Mouse (Mus musculus): ENCODE results near the gene Map3k3. TPM values are rescaled to one million over a fixed set of nuclear protein-coding genes. Genes with fewer than 3 reads are reported as not detected.
"Not testable (repeated sequence)": the region's sequence is repeated elsewhere in the genome, so short reads cannot be mapped to it uniquely, and the experiment has no call there.

Map3k3 gene
- polyA plus RNA-seq, 1 experiment: 11.3 TPM

DNA sequence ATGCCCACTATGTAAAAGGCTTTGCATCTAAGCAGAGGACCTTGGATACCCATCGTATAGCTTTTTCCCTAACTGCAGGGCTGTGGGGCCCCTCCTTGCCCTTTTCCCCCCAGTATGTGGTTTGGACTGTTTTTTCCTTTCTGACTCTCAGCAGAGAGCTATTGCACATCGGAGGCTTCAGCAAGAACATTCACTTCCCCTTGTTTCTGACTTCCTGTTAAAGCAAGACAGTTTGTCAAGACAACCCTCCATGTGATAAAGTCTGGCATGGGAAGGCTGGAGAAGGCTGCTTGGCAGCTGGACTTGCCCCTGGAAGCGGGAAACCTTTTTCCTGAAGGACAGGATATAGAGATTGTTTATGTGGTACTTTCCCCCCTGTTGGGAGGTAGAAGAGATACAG is 38.3 kb downstream of the Map3k3 start:
- H3K36me3 ChIP-seq (ENCODE audit: control insufficient read depth, insufficient read depth, low read length): no peaks in the 10 kb centered on the region; the same call in 1 of the 2 replicates
- H3K4me1 ChIP-seq (ENCODE audit: control insufficient read depth, insufficient read depth, low read length): no peaks in the 10 kb centered on the region
- no peaks in the 10 kb centered on the region for H3K27me3 ChIP-seq (ENCODE audit: control insufficient read depth, insufficient read depth, low read length)
- no peak overlapping the region for H3K4me3 ChIP-seq (ENCODE audit: control insufficient read depth, low read depth, low read length)
- H3K27ac ChIP-seq (ENCODE audit: control insufficient read depth, insufficient read depth, low read depth, low read length): no peak overlapping the region
- no peak for TF ChIP-seq POLR2A (IDR thresholded peaks at IDR 0.05; ENCODE audit: control insufficient read depth, low read depth, low read length)
- TF ChIP-seq CTCF (IDR thresholded peaks at IDR 0.05; ENCODE audit: control insufficient read depth, insufficient read depth, insufficient replicate concordance, low read depth, low read length): no peak

DNA sequence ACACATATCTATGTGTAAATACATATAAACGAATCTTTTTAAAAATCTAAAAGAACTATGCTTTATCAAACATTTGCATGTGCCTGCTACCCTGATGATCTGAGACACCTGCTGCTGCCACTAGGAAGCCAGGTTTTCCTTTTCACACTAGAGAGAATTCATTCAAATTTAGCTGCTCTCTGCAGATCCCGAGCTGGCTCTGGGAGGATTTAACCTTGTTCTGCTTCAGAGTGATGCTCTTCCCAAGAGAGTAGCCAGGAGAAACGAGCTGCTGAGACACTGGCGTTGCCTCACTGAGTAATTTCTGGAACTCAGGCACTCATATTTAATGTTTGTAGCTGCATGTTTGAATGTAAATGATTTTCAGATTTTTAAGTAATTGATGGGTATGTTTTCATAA is 40.4 kb downstream of the Map3k3 start:
- Histone ChIP-seq H3K4me1 (ENCODE audit: control insufficient read depth, insufficient read depth, low read length) (no peaks in the 10 kb centered on the region), H3K27me3 (ENCODE audit: control insufficient read depth, insufficient read depth, low read length) (no peaks in the 10 kb centered on the region), H3K36me3 (ENCODE audit: control insufficient read depth, insufficient read depth, low read length) (no peaks in the 10 kb centered on the region; the same call in 1 of the 2 replicates), H3K27ac (ENCODE audit: control insufficient read depth, insufficient read depth, low read depth, low read length) (no peak overlapping the region), H3K4me3 (ENCODE audit: control insufficient read depth, low read depth, low read length) (no peak overlapping the region)
- TF ChIP-seq CTCF (IDR thresholded peaks at IDR 0.05; ENCODE audit: control insufficient read depth, insufficient read depth, insufficient replicate concordance, low read depth, low read length): no peak

DNA sequence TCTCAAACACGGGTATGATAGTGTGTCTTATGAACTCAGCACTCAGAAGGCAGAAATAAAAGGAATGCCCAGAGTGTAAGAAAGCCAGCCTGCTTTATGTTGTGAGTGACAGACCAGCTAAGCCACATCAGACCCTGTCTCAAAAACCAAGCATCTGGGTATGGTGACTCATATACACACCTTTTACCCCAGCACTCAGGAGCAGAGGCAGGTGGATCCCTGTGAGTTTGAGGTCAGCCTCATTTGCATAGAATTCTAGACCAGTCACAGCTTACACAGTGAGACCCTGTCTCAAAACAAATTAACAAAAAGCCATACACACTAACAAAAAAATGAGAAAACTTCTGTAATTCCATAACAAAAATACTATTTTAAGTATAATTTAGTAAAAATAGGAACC is 41.4 kb downstream of the Map3k3 start:
- no peak overlapping the region for H3K4me3 ChIP-seq (ENCODE audit: control insufficient read depth, low read depth, low read length)
- TF ChIP-seq POLR2A (IDR thresholded peaks at IDR 0.05; ENCODE audit: control insufficient read depth, low read depth, low read length) (no peak), CTCF (IDR thresholded peaks at IDR 0.05; ENCODE audit: control insufficient read depth, insufficient read depth, insufficient replicate concordance, low read depth, low read length) (no peak)
- no peaks in the 10 kb centered on the region; the same call in 1 of the 2 replicates for H3K36me3 ChIP-seq (ENCODE audit: control insufficient read depth, insufficient read depth, low read length)
- no peaks in the 10 kb centered on the region for H3K4me1 ChIP-seq (ENCODE audit: control insufficient read depth, insufficient read depth, low read length)
- H3K27ac ChIP-seq (ENCODE audit: control insufficient read depth, insufficient read depth, low read depth, low read length): no peak overlapping the region
- no peaks in the 10 kb centered on the region for H3K27me3 ChIP-seq (ENCODE audit: control insufficient read depth, insufficient read depth, low read length)

DNA sequence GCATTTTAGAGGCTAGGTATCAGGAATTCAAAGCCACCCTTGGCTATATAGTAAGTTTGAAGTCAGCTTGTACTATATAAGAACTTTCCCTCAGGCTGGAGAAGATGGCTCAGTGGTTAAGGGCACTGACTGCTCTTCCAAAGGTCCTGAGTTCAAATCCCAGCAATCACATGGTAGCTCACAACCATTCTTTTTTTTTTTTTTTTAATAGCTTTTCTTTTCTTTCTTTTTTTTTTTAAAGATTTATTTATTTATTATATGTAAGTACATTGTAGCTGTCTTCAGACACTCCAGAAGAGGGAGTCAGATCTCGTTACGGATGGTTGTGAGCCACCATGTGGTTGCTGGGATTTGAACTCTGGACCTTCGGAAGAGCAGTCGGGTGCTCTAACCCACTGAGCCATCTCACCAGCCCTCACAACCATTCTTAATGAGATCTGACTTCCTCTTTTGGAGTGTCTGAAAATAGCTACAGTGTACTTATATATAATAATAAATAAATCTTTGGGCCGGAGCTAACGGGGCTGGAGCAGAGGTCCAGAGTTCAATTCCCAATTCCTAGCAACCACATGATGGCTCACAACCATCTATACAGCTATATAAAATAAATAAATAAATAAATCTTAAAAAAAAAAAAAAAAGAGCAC is 42.4 kb downstream of the Map3k3 start:
- H3K4me1 ChIP-seq (ENCODE audit: control insufficient read depth, insufficient read depth, low read length); H3K27ac ChIP-seq (ENCODE audit: control insufficient read depth, insufficient read depth, low read depth, low read length); H3K27me3 ChIP-seq (ENCODE audit: control insufficient read depth, insufficient read depth, low read length); H3K4me3 ChIP-seq (ENCODE audit: control insufficient read depth, low read depth, low read length); H3K36me3 ChIP-seq (ENCODE audit: control insufficient read depth, insufficient read depth, low read length): not testable (repeated sequence)

DNA sequence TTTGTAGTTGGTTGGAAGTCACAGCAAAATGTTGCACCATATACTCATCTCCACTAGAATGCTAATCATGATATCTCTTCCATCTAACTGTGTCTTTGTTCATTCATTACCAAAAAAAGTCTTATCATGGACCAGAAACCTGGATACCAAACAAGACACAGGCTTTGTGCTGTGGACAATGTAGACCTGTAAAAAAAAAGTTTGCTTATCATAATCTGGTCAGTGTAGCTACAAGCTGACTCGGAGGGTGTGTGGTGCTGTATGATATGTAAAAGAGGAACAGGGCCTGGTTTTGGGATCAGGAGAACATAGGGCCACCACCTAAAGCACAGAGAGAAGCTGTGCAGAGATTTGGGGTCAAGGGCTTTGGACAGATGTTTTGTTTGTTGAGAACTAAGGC is 45.1 kb downstream of the Map3k3 start:
- no peaks in the 10 kb centered on the region for H3K4me1 ChIP-seq (ENCODE audit: control insufficient read depth, insufficient read depth, low read length)
- H3K27ac ChIP-seq (ENCODE audit: control insufficient read depth, insufficient read depth, low read depth, low read length): no peak overlapping the region
- H3K36me3 ChIP-seq (ENCODE audit: control insufficient read depth, insufficient read depth, low read length): no peaks in the 10 kb centered on the region
- no peaks in the 10 kb centered on the region for H3K27me3 ChIP-seq (ENCODE audit: control insufficient read depth, insufficient read depth, low read length)
- TF ChIP-seq CTCF (IDR thresholded peaks at IDR 0.05; ENCODE audit: control insufficient read depth, insufficient read depth, insufficient replicate concordance, low read depth, low read length) (no peak), POLR2A (IDR thresholded peaks at IDR 0.05; ENCODE audit: control insufficient read depth, low read depth, low read length) (no peak)
- H3K4me3 ChIP-seq (ENCODE audit: control insufficient read depth, low read depth, low read length): no peak overlapping the region

DNA sequence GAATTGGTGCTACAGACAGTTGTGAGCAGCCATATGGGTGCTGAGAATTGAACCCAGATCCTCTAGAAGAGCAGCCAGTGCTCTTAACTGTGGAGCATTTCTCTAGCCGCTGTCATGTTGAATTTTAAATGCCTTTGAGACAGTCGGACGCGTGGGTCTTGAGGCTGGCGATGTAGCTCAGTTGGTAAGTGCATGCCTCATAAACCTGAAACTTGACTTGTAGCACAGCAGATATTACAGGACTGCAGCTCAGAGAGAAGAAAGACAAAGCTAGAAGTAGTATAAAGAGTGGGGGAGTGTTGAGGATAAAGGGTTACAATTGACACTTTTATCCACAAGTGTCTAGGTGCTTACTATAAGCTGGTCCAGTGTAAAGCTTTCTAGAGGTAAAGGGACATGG is 48.1 kb downstream of the Map3k3 start:
- Histone ChIP-seq H3K4me3 (ENCODE audit: control insufficient read depth, low read depth, low read length) (no peak overlapping the region), H3K36me3 (ENCODE audit: control insufficient read depth, insufficient read depth, low read length) (no peaks in the 10 kb centered on the region), H3K27ac (ENCODE audit: control insufficient read depth, insufficient read depth, low read depth, low read length) (no peak overlapping the region), H3K27me3 (ENCODE audit: control insufficient read depth, insufficient read depth, low read length) (no peaks in the 10 kb centered on the region), H3K4me1 (ENCODE audit: control insufficient read depth, insufficient read depth, low read length) (no peaks in the 10 kb centered on the region)
- TF ChIP-seq CTCF (IDR thresholded peaks at IDR 0.05; ENCODE audit: control insufficient read depth, insufficient read depth, insufficient replicate concordance, low read depth, low read length) (no peak), POLR2A (IDR thresholded peaks at IDR 0.05; ENCODE audit: control insufficient read depth, low read depth, low read length) (no peak)

DNA sequence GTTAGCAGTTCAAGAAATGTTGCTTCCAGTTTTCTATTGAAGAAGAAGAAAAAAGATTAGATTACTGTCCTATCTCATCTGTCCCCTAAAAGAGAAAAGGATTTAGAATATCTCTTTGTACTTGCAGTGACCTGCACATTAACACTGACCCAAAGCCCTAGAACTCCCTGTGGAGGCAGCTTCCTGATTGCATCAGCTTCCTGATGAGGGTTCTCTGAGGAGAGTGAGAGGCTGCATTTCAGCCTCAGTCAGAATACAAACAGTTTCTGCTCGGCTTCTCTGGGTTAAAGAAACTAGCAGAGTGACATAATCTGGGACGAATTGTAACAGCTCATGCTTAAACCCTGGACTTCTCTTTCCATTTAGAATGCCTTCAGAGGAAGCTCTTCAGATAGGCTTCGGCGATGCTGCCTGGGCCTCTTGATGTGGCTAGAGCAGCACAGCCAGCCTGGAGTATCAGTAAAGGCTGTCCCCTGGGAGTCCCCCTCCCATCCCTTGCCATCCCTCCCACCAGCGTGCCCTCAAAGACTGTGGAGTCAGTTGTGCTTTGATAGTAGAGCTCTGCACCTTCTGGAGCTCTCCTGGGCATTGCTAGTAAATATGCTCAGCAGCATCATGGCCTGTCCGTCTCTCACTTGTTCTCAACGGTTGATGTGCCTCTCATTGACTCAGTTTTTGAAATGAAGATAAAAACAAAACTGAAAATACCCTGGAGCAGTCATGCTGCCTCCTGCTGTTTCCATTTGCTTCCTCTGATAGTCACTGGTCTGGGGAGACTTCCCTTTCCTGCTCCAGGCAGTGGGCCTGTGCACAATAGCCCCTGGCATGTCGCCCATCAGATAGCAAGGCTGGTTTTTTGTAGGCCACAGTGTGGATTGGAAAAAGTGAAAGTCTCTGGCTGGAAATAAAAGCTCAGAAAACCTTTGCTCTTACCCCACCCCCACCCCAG is 50.4 kb downstream of the Map3k3 start:
- Histone ChIP-seq H3K36me3 (ENCODE audit: control insufficient read depth, insufficient read depth, low read length) (no peaks in the 10 kb centered on the region), H3K27ac (ENCODE audit: control insufficient read depth, insufficient read depth, low read depth, low read length) (0 out of 2 replicates have a peak overlapping the region, but pooled peaks have one; percentile 3), H3K4me1 (ENCODE audit: control insufficient read depth, insufficient read depth, low read length) (no peaks in the 10 kb centered on the region), H3K4me3 (ENCODE audit: control insufficient read depth, low read depth, low read length) (no peak overlapping the region), H3K27me3 (ENCODE audit: control insufficient read depth, insufficient read depth, low read length) (no peaks in the 10 kb centered on the region)
- TF ChIP-seq CTCF (IDR thresholded peaks at IDR 0.05; ENCODE audit: control insufficient read depth, insufficient read depth, insufficient replicate concordance, low read depth, low read length) (no peak), POLR2A (IDR thresholded peaks at IDR 0.05; ENCODE audit: control insufficient read depth, low read depth, low read length) (no peak)

Measured in testis, adult 2 months (tissue).